Mouse (Mus musculus) stomach, embryonic 16.5 days (tissue): ENCODE data around the gene Oip5. TPM values are rescaled to one million over a fixed set of nuclear protein-coding genes. Genes with fewer than 3 reads are reported as not detected.

Experiments
- ATAC-seq: fragments of 200-750 bp; cut with Nextera tagmentation; 2 replicates; pipeline ENCODE4 v1.8.0; 2017; ENCODE audit warnings: moderate number of reproducible peaks, moderate TSS enrichment; ENCODE audit not compliant: insufficient read depth, low FRiP score
- H3K27ac ChIP-seq: fragments of 300-500 bp; sonication (generic); 2 replicates; pipeline ENCODE4 v1.5.1; 2014; ENCODE audit warnings: low read length
- H3K27me3 ChIP-seq: fragments of 300-500 bp; sonication (generic); 2 replicates; pipeline ENCODE4 v1.6.1; 2014; ENCODE audit warnings: low read length, control low read depth, mixed read lengths; ENCODE audit not compliant: control insufficient read depth, insufficient read depth
- H3K36me3 ChIP-seq: fragments of 300-500 bp; sonication (generic); 2 replicates; pipeline ENCODE4 v1.6.1; 2014; ENCODE audit warnings: low read length; ENCODE audit not compliant: control insufficient read depth, insufficient read depth
- H3K4me1 ChIP-seq: fragments of 300-500 bp; sonication (generic); 2 replicates; pipeline ENCODE4 v1.6.1; 2014; ENCODE audit warnings: low read length, control low read depth, mixed read lengths; ENCODE audit not compliant: control insufficient read depth, insufficient read depth
- H3K4me2 ChIP-seq: fragments of 300-500 bp; sonication (generic); 2 replicates; pipeline ENCODE4 v1.6.1; 2014; ENCODE audit warnings: low read depth, low read length, mixed read lengths
- H3K4me3 ChIP-seq: fragments of 300-500 bp; sonication (generic); replicated peaks from 2 replicates; pipeline ENCODE4 v1.5.1; 2014; ENCODE audit warnings: mild to moderate bottlenecking, low read length
- H3K9ac ChIP-seq: fragments of 300-500 bp; sonication (generic); 2 replicates; pipeline ENCODE4 v1.6.1; 2014; ENCODE audit warnings: low read length
- H3K9me3 ChIP-seq: fragments of 300-500 bp; sonication (generic); replicated peaks from 2 replicates; pipeline ENCODE4 v1.6.1; 2016; ENCODE audit warnings: low read length, control low read depth; ENCODE audit not compliant: control insufficient read depth
- WGBS: fragments of 180-500 bp; shearing (Covaris S2); extraction: QIAGEN DNeasy Blood & Tissue Kit; methylation state at CpG from one replicate; pipeline ENCODE4 v1.1.7; 2014; 5-methylcytosine and 5-hydroxymethylcytosine counted together
- polyA plus RNA-seq: library from polyadenylated mRNA; unstranded; fragments of >200 nt; fragmentation: Nextera tagmentation; extraction: Ambion mirVana; gene quantifications from 2 replicates; pipeline ENCODE4 v1.2.1, GENCODE M21; 2015

Oip5 gene
- polyA plus RNA-seq, 1 experiment from 2014 or later: 22.3 TPM

GRCm38 (mm10) chr2:119565284-119565683 is 53.0 kb downstream of the Oip5 start:
- no peaks in the 10 kb centered on the region for H3K9me3 ChIP-seq
- no peak for ATAC-seq
- no peak overlapping the region for H3K9ac ChIP-seq
- no peaks in the 10 kb centered on the region for H3K27me3 ChIP-seq
- 84% methylated on average over 4 of the region's 4 CpGs for WGBS
- no peaks in the 10 kb centered on the region for H3K36me3 ChIP-seq
- H3K4me2 ChIP-seq: no peak overlapping the region
- H3K4me3 ChIP-seq: no peak overlapping the region
- no peak overlapping the region for H3K27ac ChIP-seq
- no peaks in the 10 kb centered on the region for H3K4me1 ChIP-seq

GRCm38 (mm10) chr2:119561794-119562193 is 56.5 kb downstream of the Oip5 start:
- no peaks in the 10 kb centered on the region for H3K9me3 ChIP-seq
- H3K27ac ChIP-seq: no peak overlapping the region
- no peaks in the 10 kb centered on the region for H3K27me3 ChIP-seq
- ATAC-seq: no peak
- no peaks in the 10 kb centered on the region for H3K36me3 ChIP-seq
- H3K4me2 ChIP-seq: no peak overlapping the region
- no peak overlapping the region for H3K9ac ChIP-seq
- no peak overlapping the region for H3K4me3 ChIP-seq
- H3K4me1 ChIP-seq: peaks cover 9% of the 10 kb centered on the region; the same call in 1 of the 2 replicates
- WGBS: 75% methylated on average over 3 of the region's 3 CpGs

Other genes starting within 250 kb of the Oip5 start
- 3.6 and 3.9 TPM in 2 replicates for gene Ino80, start 140.8 kb downstream of the Oip5 start, polyA plus RNA-seq
- 0.18 and 0.24 TPM in 2 replicates for gene Exd1, start 70.8 kb downstream of the Oip5 start, polyA plus RNA-seq
- gene Chp1, start 70.8 kb downstream of the Oip5 start, polyA plus RNA-seq: 92.4 and 110 TPM in 2 replicates
- gene Nusap1, start 171 bp downstream of the Oip5 start, polyA plus RNA-seq: 62.7 and 65.4 TPM in 2 replicates
- 41.1 and 48.1 TPM in 2 replicates for gene Ndufaf1, start 44.4 kb upstream of the Oip5 start, polyA plus RNA-seq
- 30.3 and 36.8 TPM in 2 replicates for gene Rtf1, start 56.6 kb upstream of the Oip5 start, polyA plus RNA-seq
- 7.5 and 7.6 TPM in 2 replicates for gene Itpka, start 123.9 kb upstream of the Oip5 start, polyA plus RNA-seq
- gene Ltk, start 142.0 kb upstream of the Oip5 start, polyA plus RNA-seq: 1.7 and 2.1 TPM in 2 replicates
- 26.1 and 26.7 TPM in 2 replicates for gene Rpap1, start 169.1 kb upstream of the Oip5 start, polyA plus RNA-seq
- 26.7 and 31.1 TPM in 2 replicates for gene Tyro3, start 179.3 kb upstream of the Oip5 start, polyA plus RNA-seq